Mouse (Mus musculus): ENCODE results near the gene Rrbp1. TPM values are rescaled to one million over a fixed set of nuclear protein-coding genes. Genes with fewer than 3 reads are reported as not detected.

Rrbp1 gene
- polyA plus RNA-seq, 1 experiment from 2014 or later: 41.8 TPM

DNA sequence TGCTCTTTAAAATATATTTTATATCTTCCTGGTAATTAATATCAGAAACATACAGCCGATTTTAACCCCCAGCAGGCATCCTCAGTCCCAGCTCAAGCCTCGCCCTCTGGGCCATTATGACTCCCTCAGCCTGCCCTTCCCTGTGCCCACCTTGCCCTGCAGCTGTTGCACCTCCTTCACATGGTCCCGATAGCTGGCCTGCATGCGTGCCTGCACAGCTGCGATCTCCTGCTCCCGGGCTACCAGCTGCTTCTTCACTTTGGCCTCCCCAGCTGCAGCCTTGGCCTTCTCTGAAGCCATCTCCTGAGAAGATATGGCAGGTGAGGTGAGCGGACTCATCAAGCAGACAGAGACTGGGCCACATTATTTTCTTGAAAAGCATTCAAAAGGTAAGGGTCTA, 41.8 kb downstream of the Rrbp1 start:
- Histone ChIP-seq H3K4me3 (ENCODE audit: low read depth, low read length) (no peak overlapping the region), H3K27me3 (ENCODE audit: control insufficient read depth, insufficient read depth, low read length) (no peaks in the 10 kb centered on the region), H3K4me2 (ENCODE audit: low read depth, low read length) (no peak overlapping the region), H3K9me3 (replicated peaks; ENCODE audit: control insufficient read depth, low read length) (no peaks in the 10 kb centered on the region), H3K27ac (replicated peaks; ENCODE audit: low read depth, low read length) (no peak overlapping the region), H3K9ac (replicated peaks; ENCODE audit: low read length) (no peak overlapping the region), H3K36me3 (replicated peaks; ENCODE audit: control insufficient read depth, insufficient read depth, low read depth, low read length) (peaks cover 9% of the 10 kb centered on the region), H3K4me1 (ENCODE audit: control insufficient read depth, insufficient read depth, low read length) (no peaks in the 10 kb centered on the region)
- no peak for DNase-seq (ENCODE audit: low spot score)
- WGBS: 87% methylated on average over 7 of the region's 7 CpGs
- ATAC-seq (replicated peaks; ENCODE audit: insufficient number of reproducible peaks, low FRiP score, low TSS enrichment, low read depth): no peak

- ATAC-seq (replicated peaks; ENCODE audit: insufficient number of reproducible peaks, low FRiP score, low TSS enrichment, low read depth) (no peak), DNase-seq (ENCODE audit: low spot score) (no peak)
- Histone ChIP-seq H3K9me3 (replicated peaks; ENCODE audit: control insufficient read depth, low read length) (no peaks in the 10 kb centered on the region), H3K4me1 (ENCODE audit: control insufficient read depth, insufficient read depth, low read length) (no peaks in the 10 kb centered on the region), H3K27me3 (ENCODE audit: control insufficient read depth, insufficient read depth, low read length) (no peaks in the 10 kb centered on the region), H3K27ac (replicated peaks; ENCODE audit: low read depth, low read length) (no peak overlapping the region), H3K4me2 (ENCODE audit: low read depth, low read length) (no peak overlapping the region), H3K36me3 (replicated peaks; ENCODE audit: control insufficient read depth, insufficient read depth, low read depth, low read length) (peaks cover 13% of the 10 kb centered on the region), H3K4me3 (ENCODE audit: low read depth, low read length) (no peak overlapping the region), H3K9ac (replicated peaks; ENCODE audit: low read length) (no peak overlapping the region)
- 94% methylated on average over 1 of the region's 1 CpGs for WGBS
Measured at GRCm38 (mm10) chr2:143963318-143963717, 47.7 kb downstream of the Rrbp1 start.

- no peaks in the 10 kb centered on the region for H3K9me3 ChIP-seq (replicated peaks; ENCODE audit: control insufficient read depth, low read length)
Measured at GRCm38 (mm10) chr2:143962192-143962591, 48.9 kb downstream of the Rrbp1 start.

GRCm38 (mm10) chr2:143955746-143956145, 55.3 kb downstream of the Rrbp1 start:
- Histone ChIP-seq H3K27ac (replicated peaks; ENCODE audit: low read depth, low read length) (no peak overlapping the region), H3K4me3 (ENCODE audit: low read depth, low read length) (no peak overlapping the region), H3K27me3 (ENCODE audit: control insufficient read depth, insufficient read depth, low read length) (no peaks in the 10 kb centered on the region), H3K4me1 (ENCODE audit: control insufficient read depth, insufficient read depth, low read length) (no peaks in the 10 kb centered on the region), H3K36me3 (replicated peaks; ENCODE audit: control insufficient read depth, insufficient read depth, low read depth, low read length) (peaks cover 14% of the 10 kb centered on the region), H3K9me3 (replicated peaks; ENCODE audit: control insufficient read depth, low read length) (no peaks in the 10 kb centered on the region), H3K9ac (replicated peaks; ENCODE audit: low read length) (no peak overlapping the region), H3K4me2 (ENCODE audit: low read depth, low read length) (no peak overlapping the region)
- no peak for DNase-seq (ENCODE audit: low spot score)
- no peak for ATAC-seq (replicated peaks; ENCODE audit: insufficient number of reproducible peaks, low FRiP score, low TSS enrichment, low read depth)
- WGBS: 89% methylated on average over 4 of the region's 4 CpGs

More at GRCm38 (mm10) chr2:143962192-143962591, 48.9 kb downstream of the Rrbp1 start:
- WGBS: 96% methylated on average over 5 of the region's 5 CpGs
- Histone ChIP-seq H3K36me3 (replicated peaks; ENCODE audit: control insufficient read depth, insufficient read depth, low read depth, low read length) (peaks cover 13% of the 10 kb centered on the region), H3K27me3 (ENCODE audit: control insufficient read depth, insufficient read depth, low read length) (no peaks in the 10 kb centered on the region), H3K9ac (replicated peaks; ENCODE audit: low read length) (no peak overlapping the region), H3K27ac (replicated peaks; ENCODE audit: low read depth, low read length) (no peak overlapping the region), H3K4me3 (ENCODE audit: low read depth, low read length) (no peak overlapping the region), H3K4me1 (ENCODE audit: control insufficient read depth, insufficient read depth, low read length) (no peaks in the 10 kb centered on the region), H3K4me2 (ENCODE audit: low read depth, low read length) (no peak overlapping the region)
- DNase-seq (ENCODE audit: low spot score): no peak
- ATAC-seq (replicated peaks; ENCODE audit: insufficient number of reproducible peaks, low FRiP score, low TSS enrichment, low read depth): no peak

- H3K9me3 ChIP-seq (replicated peaks; ENCODE audit: control insufficient read depth, low read length): no peaks in the 10 kb centered on the region
- WGBS: 79% methylated on average over 4 of the region's 4 CpGs
- H3K9ac ChIP-seq (replicated peaks; ENCODE audit: low read length): no peak overlapping the region
- no peak overlapping the region for H3K4me3 ChIP-seq (ENCODE audit: low read depth, low read length)
- ATAC-seq (replicated peaks; ENCODE audit: insufficient number of reproducible peaks, low FRiP score, low TSS enrichment, low read depth) (no peak), DNase-seq (ENCODE audit: low spot score) (no peak)
- H3K4me1 ChIP-seq (ENCODE audit: control insufficient read depth, insufficient read depth, low read length): no peaks in the 10 kb centered on the region
- no peak overlapping the region for H3K4me2 ChIP-seq (ENCODE audit: low read depth, low read length)
- no peaks in the 10 kb centered on the region for H3K27me3 ChIP-seq (ENCODE audit: control insufficient read depth, insufficient read depth, low read length)
- no peak overlapping the region for H3K27ac ChIP-seq (replicated peaks; ENCODE audit: low read depth, low read length)
- H3K36me3 ChIP-seq (replicated peaks; ENCODE audit: control insufficient read depth, insufficient read depth, low read depth, low read length): peaks cover 16% of the 10 kb centered on the region
Measured at GRCm38 (mm10) chr2:143955004-143955403, 56.1 kb downstream of the Rrbp1 start.

- peaks cover 16% of the 10 kb centered on the region for H3K36me3 ChIP-seq (replicated peaks; ENCODE audit: control insufficient read depth, insufficient read depth, low read depth, low read length)
Measured at GRCm38 (mm10) chr2:143953944-143954343, 57.1 kb downstream of the Rrbp1 start.

GRCm38 (mm10) chr2:143951546-143952315, 59.3 kb downstream of the Rrbp1 start:
- no peak for DNase-seq (ENCODE audit: low spot score)
- Histone ChIP-seq H3K9me3 (replicated peaks; ENCODE audit: control insufficient read depth, low read length) (no peaks in the 10 kb centered on the region), H3K4me1 (ENCODE audit: control insufficient read depth, insufficient read depth, low read length) (no peaks in the 10 kb centered on the region), H3K4me2 (ENCODE audit: low read depth, low read length) (no peak overlapping the region), H3K9ac (replicated peaks; ENCODE audit: low read length) (no peak overlapping the region), H3K4me3 (ENCODE audit: low read depth, low read length) (no peak overlapping the region), H3K27me3 (ENCODE audit: control insufficient read depth, insufficient read depth, low read length) (no peaks in the 10 kb centered on the region), H3K36me3 (replicated peaks; ENCODE audit: control insufficient read depth, insufficient read depth, low read depth, low read length) (peaks cover 12% of the 10 kb centered on the region), H3K27ac (replicated peaks; ENCODE audit: low read depth, low read length) (no peak overlapping the region)
- no peak for ATAC-seq (replicated peaks; ENCODE audit: insufficient number of reproducible peaks, low FRiP score, low TSS enrichment, low read depth)
- 88% methylated on average over 5 of the region's 5 CpGs for WGBS

More at GRCm38 (mm10) chr2:143953944-143954343, 57.1 kb downstream of the Rrbp1 start:
- Histone ChIP-seq H3K4me1 (ENCODE audit: control insufficient read depth, insufficient read depth, low read length) (no peaks in the 10 kb centered on the region), H3K27me3 (ENCODE audit: control insufficient read depth, insufficient read depth, low read length) (no peaks in the 10 kb centered on the region), H3K27ac (replicated peaks; ENCODE audit: low read depth, low read length) (no peak overlapping the region), H3K9ac (replicated peaks; ENCODE audit: low read length) (no peak overlapping the region), H3K4me3 (ENCODE audit: low read depth, low read length) (no peak overlapping the region), H3K4me2 (ENCODE audit: low read depth, low read length) (no peak overlapping the region), H3K9me3 (replicated peaks; ENCODE audit: control insufficient read depth, low read length) (no peaks in the 10 kb centered on the region)
- no peak for ATAC-seq (replicated peaks; ENCODE audit: insufficient number of reproducible peaks, low FRiP score, low TSS enrichment, low read depth)
- DNase-seq (ENCODE audit: low spot score): no peak
- 90% methylated on average over 4 of the region's 4 CpGs for WGBS

- ATAC-seq (replicated peaks; ENCODE audit: insufficient number of reproducible peaks, low FRiP score, low TSS enrichment, low read depth) (no peak), DNase-seq (ENCODE audit: low spot score) (no peak)
- Histone ChIP-seq H3K4me3 (ENCODE audit: low read depth, low read length) (no peak overlapping the region), H3K27me3 (ENCODE audit: control insufficient read depth, insufficient read depth, low read length) (no peaks in the 10 kb centered on the region), H3K9ac (replicated peaks; ENCODE audit: low read length) (no peak overlapping the region), H3K36me3 (replicated peaks; ENCODE audit: control insufficient read depth, insufficient read depth, low read depth, low read length) (peaks cover 12% of the 10 kb centered on the region), H3K4me2 (ENCODE audit: low read depth, low read length) (no peak overlapping the region), H3K27ac (replicated peaks; ENCODE audit: low read depth, low read length) (no peak overlapping the region), H3K9me3 (replicated peaks; ENCODE audit: control insufficient read depth, low read length) (no peaks in the 10 kb centered on the region), H3K4me1 (ENCODE audit: control insufficient read depth, insufficient read depth, low read length) (no peaks in the 10 kb centered on the region)
- WGBS: 53% methylated on average over 1 of the region's 1 CpGs
Measured at GRCm38 (mm10) chr2:143951028-143951420, 60.0 kb downstream of the Rrbp1 start.
